Mouse (Mus musculus) heart, embryonic 10.5 days (tissue): ENCODE measurements around the gene Clcnka. TPM values are rescaled to one million over a fixed set of nuclear protein-coding genes. Genes with fewer than 3 reads are reported as not detected.
A peak's percentile ranks its signal among the peaks of the same experiment; 100 is the strongest.

Experiments used
- DNase-seq: peaks from one replicate; pipeline ENCODE4 v3.0.0-alpha.2; 2017; ENCODE audit warnings: low spot score
- H3K27ac ChIP-seq: fragments of 300-500 bp; sonication (generic); 2 replicates; pipeline ENCODE4 v1.5.1; 2016; ENCODE audit warnings: mild to moderate bottlenecking
- H3K27me3 ChIP-seq: fragments of 300-500 bp; sonication (generic); 2 replicates; pipeline ENCODE4 v1.6.1; 2016; ENCODE audit warnings: mild to moderate bottlenecking; ENCODE audit not compliant: poor library complexity, insufficient read depth, severe bottlenecking
- H3K36me3 ChIP-seq: fragments of 300-500 bp; sonication (generic); 2 replicates; pipeline ENCODE4 v1.6.1; 2016; ENCODE audit warnings: mild to moderate bottlenecking, moderate library complexity
- H3K4me1 ChIP-seq: fragments of 300-500 bp; sonication (generic); 2 replicates; pipeline ENCODE4 v1.6.1; 2016; ENCODE audit warnings: mild to moderate bottlenecking
- H3K4me3 ChIP-seq: fragments of 300-500 bp; sonication (generic); 2 replicates; pipeline ENCODE4 v1.5.1; 2016; ENCODE audit warnings: mild to moderate bottlenecking, moderate library complexity
- H3K9me3 ChIP-seq: fragments of 300-500 bp; sonication (generic); 2 replicates; pipeline ENCODE4 v1.6.1; 2016; ENCODE audit warnings: mild to moderate bottlenecking, moderate library complexity
- WGBS: fragments of 180-500 bp; shearing (Covaris S2); methylation state at CpG from one replicate; pipeline ENCODE4 v1.1.7; 2016; 5-methylcytosine and 5-hydroxymethylcytosine counted together
- polyA plus RNA-seq: library from polyadenylated mRNA; unstranded; fragments of >200 nt; fragmentation: Nextera tagmentation; extraction: Ambion mirVana; gene quantifications from 2 replicates; pipeline ENCODE4 v1.2.1, GENCODE M21; 2016

Gene Clcnka
- polyA plus RNA-seq, 1 experiment from 2014 or later: 0.44 TPM

- Histone ChIP-seq H3K9me3 (no peaks in the 10 kb centered on the region), H3K4me3 (no peak within 1 kb of the TSS), H3K27ac (peak within 1 kb of the TSS; percentile 39; the same call in 1 of the 2 replicates), H3K4me1 (peaks cover 25% of the 10 kb centered on the region), H3K27me3 (0 out of 2 replicates have a peak, but pooled peaks cover 3% of the 10 kb centered on the region), H3K36me3 (no peaks in the 10 kb centered on the region)
- WGBS: 61% methylated on average over 7 of the region's 7 CpGs
- DNase-seq: no peak
Observed at GRCm38 (mm10) chr4:141415924-141416323, 17.4 kb upstream of the Clcnka start, which contains the start of gene Clcnkb. Gene Clcnkb (minus strand): TSS chr4:141416014.

- H3K4me3 ChIP-seq: no peak overlapping the region
- no peak overlapping the region for H3K27ac ChIP-seq
- WGBS: 15% methylated on average over 22 of the region's 22 CpGs
- no peaks in the 10 kb centered on the region for H3K9me3 ChIP-seq
- H3K36me3 ChIP-seq: no peaks in the 10 kb centered on the region
- peaks cover 9% of the 10 kb centered on the region; the same call in 1 of the 2 replicates for H3K27me3 ChIP-seq
- peaks cover 26% of the 10 kb centered on the region for H3K4me1 ChIP-seq
- no peak for DNase-seq
Observed at GRCm38 (mm10) chr4:141411430-141411992, 13.0 kb upstream of the Clcnka start.

GRCm38 (mm10) chr4:141408577-141408976, 10.1 kb upstream of the Clcnka start:
- DNase-seq: no peak
- peaks cover 37% of the 10 kb centered on the region for H3K4me1 ChIP-seq
- no peak overlapping the region for H3K27ac ChIP-seq
- WGBS: 84% methylated on average over 3 of the region's 3 CpGs
- H3K9me3 ChIP-seq: no peaks in the 10 kb centered on the region
- peaks cover 6% of the 10 kb centered on the region; the same call in 1 of the 2 replicates for H3K27me3 ChIP-seq
- H3K36me3 ChIP-seq: no peaks in the 10 kb centered on the region
- no peak overlapping the region for H3K4me3 ChIP-seq

- H3K4me1 ChIP-seq: peaks cover 37% of the 10 kb centered on the region
- H3K27me3 ChIP-seq: peaks cover 6% of the 10 kb centered on the region; the same call in 1 of the 2 replicates
- H3K27ac ChIP-seq: peak overlapping the region; percentile 3
- H3K4me3 ChIP-seq: no peak overlapping the region
- H3K36me3 ChIP-seq: no peaks in the 10 kb centered on the region
- no peak for DNase-seq
- 30% methylated on average over 13 of the region's 14 CpGs for WGBS
- H3K9me3 ChIP-seq: no peaks in the 10 kb centered on the region
Observed at GRCm38 (mm10) chr4:141406516-141407299, 8.2 kb upstream of the Clcnka start.

- Histone ChIP-seq H3K9me3 (no peaks in the 10 kb centered on the region), H3K4me1 (peaks cover 33% of the 10 kb centered on the region), H3K36me3 (no peaks in the 10 kb centered on the region), H3K4me3 (no peak overlapping the region), H3K27me3 (peaks cover 6% of the 10 kb centered on the region; the same call in 1 of the 2 replicates), H3K27ac (0 out of 2 replicates have a peak overlapping the region, but pooled peaks have one; percentile 2)
- DNase-seq: no peak
- 87% methylated on average over 3 of the region's 3 CpGs for WGBS
Observed at GRCm38 (mm10) chr4:141405314-141405622, 6.7 kb upstream of the Clcnka start.

- peak overlapping the region; percentile 44 for H3K4me3 ChIP-seq
Observed at GRCm38 (mm10) chr4:141404518-141405313, 6.2 kb upstream of the Clcnka start.

GRCm38 (mm10) chr4:141400171-141400570, 1.6 kb upstream of the Clcnka start:
- no peak for DNase-seq
- Histone ChIP-seq H3K4me1 (peaks cover 7% of the 10 kb centered on the region; the same call in 1 of the 2 replicates), H3K36me3 (no peaks in the 10 kb centered on the region), H3K27me3 (peaks cover 36% of the 10 kb centered on the region), H3K9me3 (no peaks in the 10 kb centered on the region), H3K4me3 (no peak overlapping the region), H3K27ac (no peak overlapping the region)
- 84% methylated on average over 15 of the region's 15 CpGs for WGBS

More at GRCm38 (mm10) chr4:141404518-141405313, 6.2 kb upstream of the Clcnka start:
- no peaks in the 10 kb centered on the region for H3K36me3 ChIP-seq
- H3K27me3 ChIP-seq: peaks cover 6% of the 10 kb centered on the region; the same call in 1 of the 2 replicates
- peak; percentile 92 for DNase-seq
- no peaks in the 10 kb centered on the region for H3K9me3 ChIP-seq
- WGBS: 12% methylated on average over 15 of the region's 15 CpGs
- peaks cover 33% of the 10 kb centered on the region for H3K4me1 ChIP-seq
- H3K27ac ChIP-seq: peak overlapping the region; percentile 67

GRCm38 (mm10) chr4:141397861-141398260, 663 bp downstream of the Clcnka start:
- Histone ChIP-seq H3K27ac (no peak overlapping the region), H3K4me3 (no peak overlapping the region), H3K9me3 (no peaks in the 10 kb centered on the region), H3K4me1 (peaks cover 11% of the 10 kb centered on the region), H3K36me3 (no peaks in the 10 kb centered on the region), H3K27me3 (peaks cover 53% of the 10 kb centered on the region)
- 66% methylated on average over 12 of the region's 12 CpGs for WGBS
- DNase-seq: no peak

GRCm38 (mm10) chr4:141394751-141395150, 3.8 kb downstream of the Clcnka start:
- Histone ChIP-seq H3K4me1 (peaks cover 13% of the 10 kb centered on the region), H3K9me3 (no peaks in the 10 kb centered on the region), H3K36me3 (no peaks in the 10 kb centered on the region), H3K4me3 (peak overlapping the region; percentile 44), H3K27ac (no peak overlapping the region), H3K27me3 (peaks cover 64% of the 10 kb centered on the region)
- DNase-seq: no peak
- 17% methylated on average over 16 of the region's 16 CpGs for WGBS

- no peaks in the 10 kb centered on the region for H3K9me3 ChIP-seq
- no peak overlapping the region for H3K4me3 ChIP-seq
- WGBS: 72% methylated on average over 12 of the region's 12 CpGs
- H3K36me3 ChIP-seq: no peaks in the 10 kb centered on the region
- H3K4me1 ChIP-seq: peaks cover 23% of the 10 kb centered on the region
- H3K27me3 ChIP-seq: peaks cover 47% of the 10 kb centered on the region
- DNase-seq: no peak
- H3K27ac ChIP-seq: no peak overlapping the region
Observed at GRCm38 (mm10) chr4:141391293-141391692, 7.2 kb downstream of the Clcnka start.

GRCm38 (mm10) chr4:141389366-141390150, 9.0 kb downstream of the Clcnka start:
- H3K9me3 ChIP-seq: no peaks in the 10 kb centered on the region
- no peak overlapping the region for H3K27ac ChIP-seq
- H3K4me3 ChIP-seq: no peak overlapping the region
- no peaks in the 10 kb centered on the region for H3K36me3 ChIP-seq
- WGBS: 63% methylated on average over 18 of the region's 18 CpGs
- H3K27me3 ChIP-seq: peaks cover 36% of the 10 kb centered on the region
- DNase-seq: peak; percentile 73
- peaks cover 24% of the 10 kb centered on the region for H3K4me1 ChIP-seq

GRCm38 (mm10) chr4:141387933-141388332, 10.6 kb downstream of the Clcnka start:
- no peak overlapping the region for H3K4me3 ChIP-seq
- H3K27ac ChIP-seq: no peak overlapping the region
- WGBS: 58% methylated on average over 5 of the region's 5 CpGs
- peaks cover 42% of the 10 kb centered on the region for H3K27me3 ChIP-seq
- no peaks in the 10 kb centered on the region for H3K36me3 ChIP-seq
- peak; percentile 70 for DNase-seq
- H3K4me1 ChIP-seq: peaks cover 33% of the 10 kb centered on the region
- H3K9me3 ChIP-seq: no peaks in the 10 kb centered on the region
